Mouse (Mus musculus): ENCODE results near the gene Gabbr2. TPM values are rescaled to one million over a fixed set of nuclear protein-coding genes. Genes with fewer than 3 reads are reported as not detected.

The Gabbr2 gene
- polyA plus RNA-seq, 1 experiment: 102 TPM

GRCm38 (mm10) chr4:46675272-46675785 lies 316.3 kb downstream of the Gabbr2 start:
- no peak for DNase-seq
- Histone ChIP-seq H3K27me3 (ENCODE audit: control insufficient read depth, insufficient read depth, low read length) (no peaks in the 10 kb centered on the region), H3K4me3 (replicated peaks; ENCODE audit: insufficient read depth, low read depth, low read length) (no peak overlapping the region), H3K4me1 (ENCODE audit: control insufficient read depth, insufficient read depth, low read length) (no peaks in the 10 kb centered on the region), H3K27ac (ENCODE audit: insufficient read depth, low read length) (no peak overlapping the region)
- TF ChIP-seq POLR2A (IDR thresholded peaks at IDR 0.05; ENCODE audit: borderline replicate concordance, insufficient read depth, low read length): no peak
- 77% methylated on average over 11 of the region's 11 CpGs for WGBS

- no peak for TF ChIP-seq CTCF (IDR thresholded peaks at IDR 0.05; ENCODE audit: borderline replicate concordance, insufficient read depth, low read depth, low read length)
- TF ChIP-seq POLR2A (IDR thresholded peaks at IDR 0.05; ENCODE audit: borderline replicate concordance, insufficient read depth, low read length): no peak
- 80% methylated on average over 11 of the region's 11 CpGs for WGBS
- Histone ChIP-seq H3K4me1 (ENCODE audit: control insufficient read depth, insufficient read depth, low read length) (no peaks in the 10 kb centered on the region), H3K27me3 (ENCODE audit: control insufficient read depth, insufficient read depth, low read length) (no peaks in the 10 kb centered on the region), H3K27ac (ENCODE audit: insufficient read depth, low read length) (no peak overlapping the region), H3K4me3 (replicated peaks; ENCODE audit: insufficient read depth, low read depth, low read length) (no peak overlapping the region)
- no peak for DNase-seq
These were observed 323.1 kb downstream of the Gabbr2 start for GRCm38 (mm10) chr4:46668620-46669019.

- Histone ChIP-seq H3K27me3 (ENCODE audit: control insufficient read depth, insufficient read depth, low read length) (no peaks in the 10 kb centered on the region), H3K4me3 (replicated peaks; ENCODE audit: insufficient read depth, low read depth, low read length) (no peak overlapping the region), H3K27ac (ENCODE audit: insufficient read depth, low read length) (no peak overlapping the region), H3K4me1 (ENCODE audit: control insufficient read depth, insufficient read depth, low read length) (no peaks in the 10 kb centered on the region)
- no peak for DNase-seq
- 68% methylated on average over 5 of the region's 5 CpGs for WGBS
- no peak for TF ChIP-seq CTCF (IDR thresholded peaks at IDR 0.05; ENCODE audit: borderline replicate concordance, insufficient read depth, low read depth, low read length)
- no peak for TF ChIP-seq POLR2A (IDR thresholded peaks at IDR 0.05; ENCODE audit: borderline replicate concordance, insufficient read depth, low read length)
These were observed 325.3 kb downstream of the Gabbr2 start for GRCm38 (mm10) chr4:46666420-46666819.

GRCm38 (mm10) chr4:46665371-46665774 lies 326.3 kb downstream of the Gabbr2 start:
- no peaks in the 10 kb centered on the region for H3K27me3 ChIP-seq (ENCODE audit: control insufficient read depth, insufficient read depth, low read length)
- no peak for DNase-seq
- H3K27ac ChIP-seq (ENCODE audit: insufficient read depth, low read length): no peak overlapping the region
- 30% methylated on average over 8 of the region's 8 CpGs for WGBS
- TF ChIP-seq POLR2A (IDR thresholded peaks at IDR 0.05; ENCODE audit: borderline replicate concordance, insufficient read depth, low read length) (no peak), CTCF (IDR thresholded peaks at IDR 0.05; ENCODE audit: borderline replicate concordance, insufficient read depth, low read depth, low read length) (no peak)
- H3K4me1 ChIP-seq (ENCODE audit: control insufficient read depth, insufficient read depth, low read length): no peaks in the 10 kb centered on the region
- H3K4me3 ChIP-seq (replicated peaks; ENCODE audit: insufficient read depth, low read depth, low read length): no peak overlapping the region

- Histone ChIP-seq H3K27me3 (ENCODE audit: control insufficient read depth, insufficient read depth, low read length) (no peaks in the 10 kb centered on the region), H3K4me3 (replicated peaks; ENCODE audit: insufficient read depth, low read depth, low read length) (no peak overlapping the region), H3K27ac (ENCODE audit: insufficient read depth, low read length) (no peak overlapping the region), H3K4me1 (ENCODE audit: control insufficient read depth, insufficient read depth, low read length) (no peaks in the 10 kb centered on the region)
- TF ChIP-seq CTCF (IDR thresholded peaks at IDR 0.05; ENCODE audit: borderline replicate concordance, insufficient read depth, low read depth, low read length): no peak
- TF ChIP-seq POLR2A (IDR thresholded peaks at IDR 0.05; ENCODE audit: borderline replicate concordance, insufficient read depth, low read length): no peak
- WGBS: 43% methylated on average over 34 of the region's 34 CpGs
- DNase-seq: peak in 1 of 2 experiments; percentile 16
These were observed 327.3 kb downstream of the Gabbr2 start for GRCm38 (mm10) chr4:46664123-46665009.

GRCm38 (mm10) chr4:46661433-46661832 lies 330.2 kb downstream of the Gabbr2 start:
- no peak for DNase-seq
- Histone ChIP-seq H3K27ac (ENCODE audit: insufficient read depth, low read length) (no peak overlapping the region; the same call in 1 of the 2 replicates), H3K4me1 (ENCODE audit: control insufficient read depth, insufficient read depth, low read length) (no peaks in the 10 kb centered on the region), H3K4me3 (replicated peaks; ENCODE audit: insufficient read depth, low read depth, low read length) (no peak overlapping the region), H3K27me3 (ENCODE audit: control insufficient read depth, insufficient read depth, low read length) (no peaks in the 10 kb centered on the region)
- 85% methylated on average over 9 of the region's 9 CpGs for WGBS
- TF ChIP-seq POLR2A (IDR thresholded peaks at IDR 0.05; ENCODE audit: borderline replicate concordance, insufficient read depth, low read length) (no peak), CTCF (IDR thresholded peaks at IDR 0.05; ENCODE audit: borderline replicate concordance, insufficient read depth, low read depth, low read length) (no peak)

GRCm38 (mm10) chr4:46658946-46659345 lies 332.7 kb downstream of the Gabbr2 start:
- WGBS: 12% methylated on average over 5 of the region's 5 CpGs
- H3K4me3 ChIP-seq (replicated peaks; ENCODE audit: insufficient read depth, low read depth, low read length): no peak overlapping the region
- H3K4me1 ChIP-seq (ENCODE audit: control insufficient read depth, insufficient read depth, low read length): no peaks in the 10 kb centered on the region
- TF ChIP-seq CTCF (IDR thresholded peaks at IDR 0.05; ENCODE audit: borderline replicate concordance, insufficient read depth, low read depth, low read length): no peak
- no peak for TF ChIP-seq POLR2A (IDR thresholded peaks at IDR 0.05; ENCODE audit: borderline replicate concordance, insufficient read depth, low read length)
- no peak overlapping the region for H3K27ac ChIP-seq (ENCODE audit: insufficient read depth, low read length)
- no peaks in the 10 kb centered on the region for H3K27me3 ChIP-seq (ENCODE audit: control insufficient read depth, insufficient read depth, low read length)
- DNase-seq: no peak

- peak; percentile 64 to 78 for DNase-seq
- no peaks in the 10 kb centered on the region for H3K27me3 ChIP-seq (ENCODE audit: control insufficient read depth, insufficient read depth, low read length)
- H3K4me1 ChIP-seq (ENCODE audit: control insufficient read depth, insufficient read depth, low read length): no peaks in the 10 kb centered on the region
- 6% methylated on average over 5 of the region's 5 CpGs for WGBS
- no peak overlapping the region for H3K4me3 ChIP-seq (replicated peaks; ENCODE audit: insufficient read depth, low read depth, low read length)
- TF ChIP-seq POLR2A (IDR thresholded peaks at IDR 0.05; ENCODE audit: borderline replicate concordance, insufficient read depth, low read length) (no peak), CTCF (IDR thresholded peaks at IDR 0.05; ENCODE audit: borderline replicate concordance, insufficient read depth, low read depth, low read length) (peak; percentile 58)
- H3K27ac ChIP-seq (ENCODE audit: insufficient read depth, low read length): no peak overlapping the region
These were observed 334.6 kb downstream of the Gabbr2 start for GRCm38 (mm10) chr4:46657116-46657515.

Data from cerebellum, adult 2 months (tissue).